Mouse (Mus musculus) embryonic facial prominence, embryonic 11.5 days (tissue): Measurements from ENCODE around the gene M1ap. TPM values are rescaled to one million over a fixed set of nuclear protein-coding genes. Genes with fewer than 3 reads are reported as not detected.

Experiments used
- ATAC-seq: fragments of 200-750 bp; cut with Nextera tagmentation; replicated peaks from 2 replicates; pipeline ENCODE4 v1.8.0; 2017; ENCODE audit warnings: low read depth; ENCODE audit not compliant: insufficient number of reproducible peaks, low FRiP score, low TSS enrichment
- DNase-seq: peaks from one replicate; pipeline ENCODE4 v3.0.0-alpha.2; 2015; ENCODE audit warnings: low spot score
- H3K27ac ChIP-seq: fragments of 300-500 bp; sonication (generic); replicated peaks from 2 replicates; pipeline ENCODE4 v1.5.1; 2014; ENCODE audit warnings: mild to moderate bottlenecking, low read depth, low read length, control low read depth
- H3K27me3 ChIP-seq: fragments of 300-500 bp; sonication (generic); 2 replicates; pipeline ENCODE4 v1.6.1; 2014; ENCODE audit warnings: mild to moderate bottlenecking, low read length, moderate library complexity, mixed read lengths; ENCODE audit not compliant: control insufficient read depth, insufficient read depth
- H3K36me3 ChIP-seq: fragments of 300-500 bp; sonication (generic); replicated peaks from 2 replicates; pipeline ENCODE4 v1.6.1; 2014; ENCODE audit warnings: low read depth, mild to moderate bottlenecking, low read length, moderate library complexity, mixed read lengths; ENCODE audit not compliant: control insufficient read depth, insufficient read depth
- H3K4me1 ChIP-seq: fragments of 300-500 bp; sonication (generic); 2 replicates; pipeline ENCODE4 v1.6.1; 2014; ENCODE audit warnings: low read length, mixed read lengths; ENCODE audit not compliant: control insufficient read depth, insufficient read depth
- H3K4me2 ChIP-seq: fragments of 300-500 bp; sonication (generic); 2 replicates; pipeline ENCODE4 v1.6.1; 2014; ENCODE audit warnings: low read depth, mild to moderate bottlenecking, control low read depth, low read length, moderate library complexity
- H3K4me3 ChIP-seq: fragments of 300-500 bp; sonication (generic); 2 replicates; pipeline ENCODE4 v1.5.1; 2014; ENCODE audit warnings: low read depth, low read length, control low read depth
- H3K9ac ChIP-seq: fragments of 300-500 bp; sonication (generic); replicated peaks from 2 replicates; pipeline ENCODE4 v1.6.1; 2014; ENCODE audit warnings: mild to moderate bottlenecking, control low read depth, low read length
- H3K9me3 ChIP-seq: fragments of 300-500 bp; sonication (generic); replicated peaks from 2 replicates; pipeline ENCODE4 v1.6.1; 2016; ENCODE audit warnings: mild to moderate bottlenecking, low read length, inconsistent platforms, mixed read lengths; ENCODE audit not compliant: control insufficient read depth
- WGBS: fragments of 180-500 bp; shearing (Covaris S2); extraction: QIAGEN DNeasy Blood & Tissue Kit; methylation state at CpG from one replicate; pipeline ENCODE4 v1.1.7; 2014; 5-methylcytosine and 5-hydroxymethylcytosine counted together
- polyA plus RNA-seq: library from polyadenylated mRNA; unstranded; fragments of >200 nt; fragmentation: Nextera tagmentation; extraction: Ambion mirVana; gene quantifications from 2 replicates; pipeline ENCODE4 v1.2.1, GENCODE M21; 2014

The M1ap gene
- polyA plus RNA-seq, 1 experiment from 2014 or later, result 0.21 TPM

- no peaks in the 10 kb centered on the region for H3K4me1 ChIP-seq
- H3K9ac ChIP-seq, result no peak overlapping the region
- H3K27me3 ChIP-seq, result no peaks in the 10 kb centered on the region
- H3K4me3 ChIP-seq, result no peak overlapping the region
- H3K27ac ChIP-seq, result no peak overlapping the region
- no peak for DNase-seq
- H3K4me2 ChIP-seq, result no peak overlapping the region
- no peaks in the 10 kb centered on the region for H3K9me3 ChIP-seq
- H3K36me3 ChIP-seq, result no peaks in the 10 kb centered on the region
- WGBS, result 65% methylated on average over 9 of the region's 9 CpGs
- ATAC-seq, result no peak
Observed at GRCm38 (mm10) chr6:82921426-82922224, 25.1 kb upstream of the M1ap start.

- no peak overlapping the region for H3K4me3 ChIP-seq
- no peaks in the 10 kb centered on the region for H3K4me1 ChIP-seq
- H3K9ac ChIP-seq, result no peak overlapping the region
- no peak overlapping the region for H3K27ac ChIP-seq
- ATAC-seq (no peak), DNase-seq (no peak)
- H3K36me3 ChIP-seq, result no peaks in the 10 kb centered on the region
- WGBS, result 61% methylated on average over 3 of the region's 3 CpGs
- H3K4me2 ChIP-seq, result no peak overlapping the region
- no peaks in the 10 kb centered on the region for H3K9me3 ChIP-seq
- no peaks in the 10 kb centered on the region for H3K27me3 ChIP-seq
Observed at GRCm38 (mm10) chr6:82925005-82925404, 21.7 kb upstream of the M1ap start.

GRCm38 (mm10) chr6:82926106-82926505 is 20.6 kb upstream of the M1ap start:
- Histone ChIP-seq H3K27ac (no peak overlapping the region), H3K27me3 (no peaks in the 10 kb centered on the region), H3K36me3 (no peaks in the 10 kb centered on the region), H3K9ac (no peak overlapping the region), H3K4me2 (no peak overlapping the region), H3K4me1 (no peaks in the 10 kb centered on the region), H3K4me3 (no peak overlapping the region), H3K9me3 (no peaks in the 10 kb centered on the region)
- 85% methylated on average over 10 of the region's 10 CpGs for WGBS
- DNase-seq (no peak), ATAC-seq (no peak)

- Histone ChIP-seq H3K9ac (no peak overlapping the region), H3K9me3 (no peaks in the 10 kb centered on the region), H3K4me2 (no peak overlapping the region), H3K4me1 (no peaks in the 10 kb centered on the region), H3K36me3 (no peaks in the 10 kb centered on the region), H3K27me3 (no peaks in the 10 kb centered on the region), H3K27ac (no peak overlapping the region), H3K4me3 (no peak overlapping the region)
- WGBS, result 94% methylated on average over 7 of the region's 7 CpGs
- DNase-seq, result no peak
- no peak for ATAC-seq
Observed at GRCm38 (mm10) chr6:82926528-82926927, 20.2 kb upstream of the M1ap start.

- ATAC-seq, result no peak
- H3K4me1 ChIP-seq, result no peaks in the 10 kb centered on the region
- no peaks in the 10 kb centered on the region for H3K9me3 ChIP-seq
- H3K4me2 ChIP-seq, result no peak overlapping the region
- H3K4me3 ChIP-seq, result no peak overlapping the region
- H3K27me3 ChIP-seq, result no peaks in the 10 kb centered on the region
- DNase-seq, result no peak
- 79% methylated on average over 5 of the region's 5 CpGs for WGBS
- H3K9ac ChIP-seq, result no peak overlapping the region
- no peaks in the 10 kb centered on the region for H3K36me3 ChIP-seq
- no peak overlapping the region for H3K27ac ChIP-seq
Observed at GRCm38 (mm10) chr6:82927617-82928016, 19.1 kb upstream of the M1ap start.

GRCm38 (mm10) chr6:82934616-82935230 is 12.0 kb upstream of the M1ap start:
- Histone ChIP-seq H3K4me3 (no peak overlapping the region), H3K9ac (no peak overlapping the region), H3K4me1 (0 out of 2 replicates have a peak, but pooled peaks cover 4% of the 10 kb centered on the region), H3K27me3 (peaks cover 8% of the 10 kb centered on the region), H3K9me3 (no peaks in the 10 kb centered on the region), H3K36me3 (no peaks in the 10 kb centered on the region), H3K4me2 (no peak overlapping the region), H3K27ac (no peak overlapping the region)
- 91% methylated on average over 3 of the region's 3 CpGs for WGBS
- DNase-seq, result no peak
- no peak for ATAC-seq

- peak; percentile 89 for DNase-seq
- Histone ChIP-seq H3K4me2 (peak within 1 kb of the TSS; percentile 87), H3K9me3 (no peaks in the 10 kb centered on the region), H3K27ac (no peak within 1 kb of the TSS), H3K36me3 (no peaks in the 10 kb centered on the region), H3K27me3 (peaks cover 8% of the 10 kb centered on the region), H3K9ac (peak within 1 kb of the TSS; percentile 76), H3K4me1 (0 out of 2 replicates have a peak, but pooled peaks cover 4% of the 10 kb centered on the region), H3K4me3 (peak within 1 kb of the TSS; percentile 54)
- peak; percentile 97 for ATAC-seq
- WGBS, result 2% methylated on average over 44 of the region's 44 CpGs
Observed at GRCm38 (mm10) chr6:82939167-82939912, 7.4 kb upstream of the M1ap start, which contains the start of gene Sema4f. Sema4f (minus strand) TSS chr6:82939769.
